Mouse (Mus musculus): ENCODE results near the gene Fig4.

Fig4 gene

DNA sequence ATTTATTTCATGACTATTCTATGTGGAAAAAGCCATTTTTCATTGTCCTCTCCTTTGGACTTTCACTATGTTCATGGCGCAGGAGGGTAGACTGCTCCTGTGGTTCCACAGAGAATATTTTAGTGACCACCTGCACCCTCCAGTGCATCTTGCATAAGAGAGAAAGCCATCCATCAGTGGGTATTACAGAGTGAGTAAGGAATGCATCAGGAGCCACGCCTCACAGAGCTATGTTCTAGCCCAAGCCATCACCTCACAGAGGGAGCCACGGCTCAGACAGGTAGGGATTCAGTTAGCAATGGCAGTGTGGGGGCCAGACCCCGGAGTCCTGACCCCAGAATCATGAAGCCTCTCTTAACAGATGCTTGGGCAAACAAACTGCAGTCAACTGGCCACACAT is 93.5 kb downstream of the Fig4 start:
- DNase-seq = no peak

DNA sequence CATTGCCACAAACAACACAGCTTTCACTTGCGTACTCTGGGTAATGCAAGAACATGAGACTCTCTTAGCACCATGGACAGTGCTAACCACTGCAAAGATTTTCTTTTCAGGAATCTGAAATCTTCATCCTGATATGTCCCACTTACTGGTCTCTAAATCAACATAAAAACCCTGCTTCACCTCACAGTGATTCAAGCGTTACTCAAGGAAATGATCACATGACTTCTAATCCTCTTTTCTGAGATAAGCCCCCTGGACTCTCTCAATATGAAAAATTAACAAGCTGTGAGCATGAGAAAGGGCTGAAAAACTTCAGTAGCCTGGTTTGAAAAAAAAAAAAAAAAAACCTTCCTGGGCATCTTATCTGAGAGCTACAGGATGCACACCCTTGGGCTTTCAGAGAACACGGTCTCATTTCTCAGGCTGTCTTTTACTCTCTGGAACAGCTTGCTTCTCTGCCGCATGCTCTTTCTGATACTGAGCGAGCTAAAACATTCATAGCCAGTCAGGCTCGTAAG is 94.1 kb downstream of the Fig4 start:
- no peak for DNase-seq

DNA sequence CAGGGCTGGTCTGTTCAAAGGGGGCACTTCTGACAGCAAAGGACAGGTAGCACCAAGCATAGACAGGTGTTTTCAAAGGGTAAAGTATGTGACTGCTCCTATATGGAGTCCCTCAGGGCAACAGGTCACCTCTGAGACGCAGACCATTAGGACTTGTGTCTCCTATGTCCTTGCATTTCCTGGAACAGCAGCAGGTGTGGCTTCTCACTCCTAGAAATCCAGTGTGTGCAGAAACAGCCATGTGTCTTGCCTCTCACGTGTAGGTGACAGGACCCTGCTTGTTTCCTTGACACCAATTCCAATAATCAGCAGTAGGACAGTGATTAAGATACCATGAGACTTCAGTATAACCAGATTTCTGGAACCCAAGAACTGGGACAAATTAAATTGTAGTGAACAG is 97.4 kb downstream of the Fig4 start:
- DNase-seq = no peak

DNA sequence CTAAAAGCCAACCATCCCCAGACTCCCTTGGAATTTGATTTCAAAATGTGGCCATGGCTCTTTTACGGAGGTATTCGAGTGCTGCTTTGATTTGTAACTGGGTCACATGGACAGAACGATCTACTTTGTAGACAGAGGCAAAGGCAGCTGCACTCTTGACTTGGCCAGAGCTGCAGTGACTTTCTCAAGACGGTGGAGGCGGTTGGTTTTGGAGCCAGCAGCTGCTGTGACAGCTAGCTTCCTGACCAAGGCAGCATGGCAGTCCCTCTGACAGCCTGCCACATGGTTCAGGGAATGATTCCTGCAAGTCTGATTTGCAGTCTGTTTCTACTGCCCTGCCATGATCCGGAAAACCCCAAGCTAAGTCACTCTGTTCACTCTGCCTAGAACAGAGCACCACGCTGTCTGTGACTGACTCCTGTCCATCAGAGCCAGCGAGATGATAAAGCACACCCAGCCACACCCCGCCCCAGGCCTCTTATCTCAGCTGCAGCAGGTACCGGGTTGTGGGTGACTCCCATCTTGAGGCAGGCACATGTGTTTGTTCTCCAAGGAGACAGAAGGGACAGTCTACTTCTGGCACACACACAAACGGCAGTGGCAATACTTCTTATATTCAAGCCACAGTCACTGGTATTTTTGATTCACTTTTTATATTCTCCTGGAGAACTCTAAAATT is 98.3 kb downstream of the Fig4 start:
- no peak for DNase-seq

DNA sequence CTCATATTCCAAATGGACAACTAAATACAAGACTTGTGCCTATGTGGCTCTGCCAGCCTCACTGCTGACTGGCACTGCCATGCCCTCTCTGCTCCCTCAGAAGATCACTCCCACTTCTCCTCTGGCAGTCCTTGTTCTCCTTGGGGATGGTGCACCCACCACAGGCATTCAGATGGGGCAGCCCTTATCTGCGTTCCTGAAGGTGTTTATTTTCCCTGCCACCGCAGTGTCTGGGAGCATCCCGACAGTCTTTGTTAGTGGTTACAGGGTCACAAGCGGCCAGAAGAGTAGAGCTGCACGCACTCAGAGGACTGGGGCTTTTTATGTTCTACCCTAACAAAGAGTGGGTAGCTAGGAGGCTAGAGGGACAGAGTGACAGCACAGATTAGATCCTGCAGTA is 98.9 kb downstream of the Fig4 start:
- DNase-seq = no peak

DNA sequence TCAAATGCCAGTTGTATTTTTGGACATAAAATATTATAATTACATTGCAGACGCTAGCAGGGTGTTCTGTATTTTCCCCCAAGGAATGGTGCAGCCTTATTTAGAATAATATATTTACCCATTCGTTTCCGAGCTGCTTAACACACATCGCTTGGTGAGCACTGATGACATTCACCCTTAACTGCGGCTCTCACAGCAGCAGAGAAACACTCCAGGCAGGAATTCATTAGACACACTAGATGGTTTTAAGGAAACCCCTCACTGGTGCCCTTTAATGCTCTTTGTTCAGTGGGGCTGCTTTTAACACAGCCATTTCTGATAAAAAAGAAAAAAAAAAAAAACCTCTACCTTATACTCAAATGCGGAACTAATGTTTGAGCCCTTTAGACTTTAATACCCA is 104.3 kb downstream of the Fig4 start:
- no peak for DNase-seq

DNA sequence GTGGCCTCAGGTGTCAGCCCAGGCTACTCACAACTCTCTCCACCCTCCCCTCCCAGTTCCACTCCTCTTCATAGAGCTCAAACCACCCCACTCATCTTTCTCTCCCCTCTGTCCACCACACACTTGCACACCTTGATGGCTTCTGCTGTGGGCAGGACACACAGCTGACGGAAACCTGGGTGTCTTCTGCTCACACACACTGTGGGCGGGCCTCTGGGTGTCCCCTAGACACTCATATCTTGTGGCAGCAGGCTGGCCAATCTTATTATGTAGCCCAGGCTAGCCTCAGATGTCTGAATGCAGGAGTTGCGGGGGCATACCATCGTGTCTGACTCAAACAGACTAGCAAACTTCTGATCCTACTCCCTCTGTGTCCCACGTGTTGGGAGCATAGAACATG is 105.3 kb downstream of the Fig4 start:
- no peak for DNase-seq

DNA sequence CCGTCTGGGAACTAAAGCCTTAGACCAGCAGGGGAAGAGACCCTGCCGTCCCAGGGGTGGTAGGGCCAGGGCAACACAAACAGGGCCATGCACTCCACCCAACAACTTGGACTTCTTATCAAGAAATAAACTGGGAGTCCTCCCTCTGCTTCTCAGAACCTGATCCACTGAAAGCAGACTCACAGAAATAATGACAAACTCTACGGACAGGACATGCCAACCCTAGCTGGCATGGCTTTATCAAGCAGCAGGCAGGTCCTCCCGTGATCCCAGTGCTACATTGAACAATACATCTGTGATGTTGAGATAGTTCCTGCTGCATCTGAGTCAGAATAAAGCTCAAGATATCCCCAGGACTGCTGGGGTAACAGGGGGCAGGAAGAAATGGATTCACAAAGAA is 106.8 kb downstream of the Fig4 start:
- DNase-seq = no peak

DNA sequence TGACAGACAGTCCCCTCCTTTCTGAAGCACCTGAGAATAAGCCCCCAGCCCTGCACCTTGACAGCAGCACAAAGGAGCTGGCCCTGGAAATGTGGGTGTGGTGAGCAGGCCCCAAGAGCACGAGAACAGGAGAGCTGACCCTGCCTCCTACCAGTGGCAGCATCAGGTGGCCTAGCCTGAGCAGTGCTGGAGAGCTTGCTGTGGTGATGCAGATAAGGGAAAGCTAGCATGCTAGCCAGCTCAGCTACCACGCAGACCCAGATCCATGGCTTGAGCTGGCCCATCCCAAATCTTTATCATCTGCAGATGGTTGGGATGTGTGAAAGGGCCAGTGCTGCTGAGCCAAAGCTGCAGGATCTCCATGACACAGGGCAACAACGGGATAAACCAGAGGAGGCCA is 113.7 kb downstream of the Fig4 start:
- DNase-seq = no peak

DNA sequence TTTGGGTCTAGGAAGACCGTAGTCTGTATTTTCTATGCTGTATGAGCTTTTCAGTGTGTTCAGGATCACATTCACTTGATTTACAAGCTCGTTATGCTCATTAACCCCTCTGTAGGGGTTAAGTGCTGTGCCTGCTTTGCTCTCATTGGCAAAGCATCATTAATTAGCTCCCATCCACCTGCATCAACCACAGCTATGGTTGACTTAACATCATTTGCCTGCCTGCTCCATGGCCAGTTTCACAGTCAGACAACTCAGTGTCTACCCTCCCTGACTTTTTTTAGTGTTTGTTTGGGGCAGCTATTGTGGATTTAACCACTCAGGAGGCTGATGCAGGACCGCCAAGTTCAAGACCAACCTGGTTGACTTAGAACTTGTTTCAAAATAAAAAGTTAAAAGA is 119.1 kb downstream of the Fig4 start:
- no peak for DNase-seq

DNA sequence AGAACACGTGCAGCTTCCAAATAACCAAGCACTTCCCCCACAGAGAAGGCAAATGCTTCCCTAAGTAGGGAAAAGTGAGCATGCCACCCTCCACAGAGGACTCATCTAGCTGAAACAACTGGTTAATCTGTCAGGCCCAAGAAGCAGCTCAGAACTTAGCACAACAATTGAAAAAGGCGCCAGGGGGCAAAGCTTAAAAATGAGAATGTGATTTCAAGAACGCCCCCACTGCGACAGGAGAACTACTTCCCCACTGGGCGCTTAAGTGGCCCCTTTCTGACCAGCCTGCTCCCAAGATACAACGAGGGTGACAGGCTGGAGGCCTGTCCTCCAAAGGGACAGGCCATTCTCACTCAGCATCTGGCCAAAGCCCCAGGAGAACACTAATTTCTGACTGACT is 120.4 kb downstream of the Fig4 start:
- no peak for DNase-seq

DNA sequence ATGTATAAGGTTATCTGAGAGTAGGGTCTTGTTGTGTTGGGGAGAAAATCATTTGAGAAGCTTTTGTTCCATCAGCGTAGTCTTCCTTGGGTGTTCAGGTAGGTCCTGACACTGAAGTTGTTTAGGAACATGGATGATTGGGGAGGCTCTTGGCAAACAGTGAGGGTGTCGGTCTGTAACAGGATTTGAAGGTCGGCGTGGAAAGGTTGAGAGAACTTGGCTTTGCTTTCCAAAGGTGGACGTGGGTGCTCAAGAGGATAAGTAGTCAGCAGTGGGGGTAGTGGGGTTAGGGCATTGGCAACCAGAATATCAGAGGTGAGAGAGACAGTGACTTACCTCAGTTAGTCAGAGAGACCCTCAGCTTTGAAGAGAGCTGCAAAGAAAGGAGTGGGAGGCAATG is 136.9 kb downstream of the Fig4 start:
- no peak for DNase-seq

DNA sequence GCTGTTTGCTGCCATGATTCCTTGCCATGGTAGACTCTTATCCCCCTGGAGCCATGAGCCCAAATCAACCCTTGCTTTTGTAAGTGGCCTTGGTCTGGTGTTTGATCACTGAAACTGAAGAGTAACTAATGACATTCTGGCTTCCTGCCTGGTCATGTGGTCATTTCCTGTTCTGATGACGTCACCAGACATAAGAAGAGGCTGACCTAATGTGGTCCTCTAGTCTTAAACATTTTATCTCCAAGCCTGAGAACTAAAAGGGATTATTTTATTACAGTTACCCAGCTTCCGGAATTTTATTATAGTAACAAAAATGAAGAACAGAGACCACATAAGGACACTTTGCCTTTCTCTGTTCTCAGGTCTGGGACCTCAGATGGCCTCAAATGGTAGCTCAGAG is 140.0 kb downstream of the Fig4 start:
- no peak for DNase-seq

DNA sequence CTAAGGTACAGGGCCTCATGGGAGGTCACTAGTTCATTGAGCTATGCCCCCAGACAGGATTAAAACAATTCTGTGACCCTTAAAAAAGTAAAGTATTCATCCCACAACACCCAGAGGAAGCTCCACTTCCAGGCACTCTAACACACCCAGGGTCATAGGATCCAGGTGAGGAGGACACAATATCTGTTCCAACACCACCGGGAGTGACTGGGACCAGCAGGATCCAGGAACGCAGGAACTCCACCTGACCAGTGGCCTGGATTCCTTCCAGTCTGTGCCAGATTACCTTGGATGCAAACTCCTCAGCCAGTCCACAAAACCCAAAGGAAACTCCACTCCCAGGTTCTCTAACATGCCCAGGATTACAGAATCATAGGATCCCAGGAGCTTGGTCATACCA is 145.8 kb downstream of the Fig4 start:
- no peak for DNase-seq

DNA sequence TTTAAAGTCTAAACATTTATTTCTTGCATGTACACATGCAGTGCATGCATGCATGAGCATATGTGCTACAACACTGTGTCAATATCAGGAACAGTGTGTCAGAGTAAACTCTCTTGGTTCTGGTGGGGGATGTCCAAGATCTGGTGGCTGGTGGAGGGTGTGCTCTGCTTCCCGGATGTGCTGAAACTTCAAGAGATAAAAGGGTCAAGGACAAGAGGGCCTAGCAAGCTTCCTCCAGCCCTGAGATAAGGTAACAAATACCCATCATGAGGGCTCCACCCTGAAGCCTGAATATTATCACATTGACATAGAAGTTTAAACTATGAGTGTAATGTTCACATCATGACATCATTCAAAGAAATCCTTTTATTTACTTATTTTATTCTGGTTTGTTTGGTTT is 146.4 kb downstream of the Fig4 start:
- DNase-seq = no peak

DNA sequence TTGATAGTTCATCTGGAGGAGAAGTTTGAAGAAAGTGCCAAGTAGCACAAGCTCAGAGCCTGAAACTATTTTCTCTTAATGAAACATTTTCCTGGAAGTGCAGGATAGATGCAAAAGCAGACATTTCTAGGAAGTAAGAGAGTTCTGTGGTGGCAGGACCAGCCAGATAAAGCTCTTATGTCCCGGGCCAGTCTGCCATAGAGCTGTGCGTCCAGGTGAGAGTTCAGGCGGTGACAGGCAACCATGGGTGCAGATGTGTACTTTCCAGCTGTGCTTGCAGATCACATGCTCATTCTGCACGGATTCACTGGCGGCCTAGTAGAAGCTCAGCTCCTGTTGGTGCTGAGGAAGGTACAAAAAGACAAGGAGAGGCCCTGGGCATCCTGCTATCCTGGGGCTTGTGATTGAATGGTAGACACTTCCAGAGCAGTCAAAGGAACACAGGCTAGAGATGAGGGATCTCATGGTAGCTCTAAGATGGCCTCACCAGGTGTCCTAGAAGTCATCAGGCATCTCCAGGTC is 149.8 kb downstream of the Fig4 start:
- no peak for DNase-seq

DNA sequence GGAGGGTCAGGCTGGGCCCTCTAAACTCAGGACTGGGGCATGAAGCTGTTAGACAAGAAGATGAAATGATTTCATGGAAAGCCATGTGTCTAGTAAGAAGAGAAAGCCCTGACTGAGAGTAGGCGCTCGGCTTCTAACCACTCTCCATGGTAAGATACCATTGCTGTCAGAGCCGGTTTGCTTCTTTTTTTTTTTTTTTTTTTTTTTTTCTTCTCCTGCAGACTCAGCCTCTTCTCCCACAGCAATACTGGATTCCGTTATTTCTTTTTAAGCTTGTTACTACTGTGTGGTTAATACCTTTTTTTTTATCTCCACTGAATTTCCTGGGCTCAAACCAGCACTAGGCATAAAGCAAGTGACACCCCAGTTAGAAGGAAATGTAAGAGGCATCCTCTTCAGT is 151.2 kb downstream of the Fig4 start:
- DNase-seq = no peak

DNA sequence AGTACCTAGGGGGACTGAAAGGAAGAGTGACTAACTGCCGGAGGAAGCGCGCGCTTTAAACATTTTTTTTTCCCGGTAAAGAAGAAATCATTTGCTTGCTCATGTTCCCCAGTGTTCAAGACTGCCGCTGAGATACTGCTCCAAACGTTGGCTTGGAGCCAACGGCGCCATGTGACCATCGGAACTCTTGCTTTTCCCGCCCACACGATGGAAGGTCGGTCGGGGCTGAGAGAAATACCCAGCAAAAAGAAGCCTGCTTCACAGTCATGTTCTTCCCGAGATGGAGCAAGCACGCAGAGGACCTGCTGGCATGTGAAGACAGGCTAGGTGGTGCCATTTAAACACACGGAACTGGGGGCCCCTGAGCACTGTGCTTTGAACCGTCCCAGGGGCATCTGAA is 151.6 kb downstream of the Fig4 start:
- DNase-seq = no peak

DNA sequence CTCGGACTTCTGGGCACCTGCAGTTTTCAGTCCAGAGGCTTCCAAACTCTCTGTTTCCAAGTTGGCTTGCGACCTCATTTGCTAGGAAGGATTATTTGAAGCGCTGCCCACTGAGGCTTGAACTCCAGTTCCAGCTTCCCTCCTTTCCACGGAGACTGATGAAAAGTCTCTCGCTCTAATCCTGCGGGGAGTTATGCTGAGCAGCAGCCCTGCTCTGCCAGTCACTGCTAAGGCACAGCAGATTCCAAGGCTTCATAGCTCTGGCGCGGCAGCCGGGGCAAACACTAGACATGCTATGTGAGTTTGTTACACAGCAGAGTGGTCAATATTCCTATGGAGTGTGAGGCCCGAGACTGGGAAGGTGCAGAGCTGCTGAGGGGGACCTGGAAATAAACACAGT is 152.0 kb downstream of the Fig4 start:
- DNase-seq = no peak

DNA sequence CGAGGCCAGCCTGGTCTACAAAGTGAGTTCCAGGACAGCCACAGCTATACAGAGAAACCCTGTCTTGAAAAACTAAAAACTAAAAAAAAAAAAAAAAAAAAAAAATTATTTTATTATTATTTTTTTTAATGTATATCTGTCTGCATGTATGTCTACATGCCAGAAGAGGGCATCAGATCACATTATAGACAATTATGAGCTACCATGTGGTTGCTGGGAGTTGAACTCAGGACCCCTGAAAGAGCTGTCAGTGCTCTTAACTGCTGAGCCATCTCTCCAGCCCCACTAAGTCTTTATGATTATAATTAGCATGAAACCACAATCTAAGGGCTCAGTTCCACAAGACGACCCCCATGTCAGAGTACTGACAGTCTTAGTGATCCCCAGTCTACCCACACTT is 152.6 kb downstream of the Fig4 start:
- DNase-seq = no peak

DNA sequence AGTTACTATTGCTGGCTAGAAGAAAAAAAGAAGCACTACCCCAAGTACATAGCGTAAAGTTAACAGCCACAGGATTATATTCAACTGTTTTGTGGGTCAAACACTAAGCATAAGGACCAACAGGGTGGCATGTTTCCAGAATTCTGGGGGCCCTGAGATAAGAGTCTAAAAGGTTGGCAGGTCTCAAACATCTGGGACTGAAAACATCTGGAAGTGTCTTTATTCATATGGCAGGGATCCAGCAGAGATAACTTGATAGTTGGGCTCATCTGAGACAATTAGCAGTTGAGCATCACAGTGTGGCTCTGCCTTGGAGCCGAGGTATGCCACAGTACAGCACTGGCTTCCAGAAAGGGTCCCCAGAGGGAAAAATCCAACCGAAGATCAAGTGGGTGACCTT is 153.8 kb downstream of the Fig4 start:
- DNase-seq = no peak

DNA sequence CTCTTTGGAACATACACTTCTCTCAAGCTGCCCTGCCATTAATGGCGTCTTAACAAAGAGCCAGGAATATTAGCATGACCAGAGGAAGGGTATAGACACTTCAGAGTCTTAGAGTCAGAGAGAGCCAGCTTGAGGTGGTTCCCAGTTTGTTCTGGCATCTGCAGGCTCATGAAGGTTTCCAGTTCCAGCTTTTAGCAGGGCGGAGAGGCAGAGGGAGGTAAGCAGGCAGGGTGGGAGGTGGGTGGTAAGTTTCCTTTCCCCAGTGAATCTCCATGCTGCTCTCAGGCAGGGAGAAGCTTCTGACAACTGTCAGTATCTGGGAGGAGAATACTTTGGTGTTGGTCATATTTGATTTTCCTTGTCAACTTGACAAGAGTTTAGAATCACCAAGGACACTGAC is 156.9 kb downstream of the Fig4 start:
- no peak for DNase-seq

Measured in thymus, postnatal 4 days (tissue).